ENCODE assay signal across 14 mouse cellular contexts in genomic region chr15:92839611-92840010, GRCm38 (mm10).
DNase-seq lines count a peak whose midpoint lies in the region; ATAC-seq and TF ChIP-seq lines count a peak whose summit lies in the region.
"Had no signal": no experiment of that assay in that cellular context is flagged by ENCODE, and none has a peak within 500 bp of the region (broad histone marks: within the 10 kb centered on the region; RNA-seq: fewer than 3 reads in every experiment).

No protein-coding gene starts in this region.

- no peak overlapping the region for H3K4me3 ChIP-seq in hindbrain, embryonic 15.5 days
- H3K4me3 ChIP-seq in hindbrain, embryonic 11.5 days (ENCODE audit: low read depth, low read length), result no peak overlapping the region
- H3K4me3 ChIP-seq in forebrain, postnatal 0 days (ENCODE audit: low read depth, low read length), result no peak overlapping the region
- H3K4me3 ChIP-seq: heart, embryonic 15.5 days; lung, embryonic 15.5 days; megakaryocyte, embryonic 14.5 days had no signal

- H3K27me3 ChIP-seq in hindbrain, embryonic 15.5 days, result no peaks in the 10 kb centered on the region
- no peaks in the 10 kb centered on the region for H3K27me3 ChIP-seq in hindbrain, embryonic 11.5 days (ENCODE audit: control insufficient read depth, insufficient read depth, low read length)
- H3K27me3 ChIP-seq in forebrain, postnatal 0 days (ENCODE audit: insufficient read depth, low read length), result no peaks in the 10 kb centered on the region
- H3K27me3 ChIP-seq: heart, embryonic 15.5 days; lung, embryonic 15.5 days; megakaryocyte, embryonic 14.5 days had no signal

- H3K9me3 ChIP-seq in hindbrain, embryonic 15.5 days, result no peaks in the 10 kb centered on the region
- no peaks in the 10 kb centered on the region for H3K9me3 ChIP-seq in hindbrain, embryonic 11.5 days (ENCODE audit: control insufficient read depth, low read length)
- H3K9me3 ChIP-seq in forebrain, postnatal 0 days (ENCODE audit: low read length), result no peaks in the 10 kb centered on the region
- H3K9me3 ChIP-seq: heart, embryonic 15.5 days; lung, embryonic 15.5 days had no signal

- ATAC-seq in hindbrain, embryonic 15.5 days (ENCODE audit: low FRiP score, low read depth), result peak; percentile 68; the same call in 1 of the 2 replicates
- ATAC-seq in hindbrain, embryonic 11.5 days (ENCODE audit: low FRiP score), result no peak
- peak; percentile 85 for ATAC-seq in forebrain, postnatal 0 days
- ATAC-seq: CD4-positive, CD25-positive, alpha-beta regulatory T cell, adult 4 months had no signal

- no peaks in the 10 kb centered on the region for H3K36me3 ChIP-seq in hindbrain, embryonic 15.5 days
- no peaks in the 10 kb centered on the region for H3K36me3 ChIP-seq in hindbrain, embryonic 11.5 days (ENCODE audit: control insufficient read depth, insufficient read depth, low read length)
- no peaks in the 10 kb centered on the region for H3K36me3 ChIP-seq in forebrain, postnatal 0 days (ENCODE audit: insufficient read depth)
- H3K36me3 ChIP-seq: heart, embryonic 15.5 days; lung, embryonic 15.5 days had no signal

- H3K4me1 ChIP-seq in hindbrain, embryonic 15.5 days (replicated peaks), result peaks cover 11% of the 10 kb centered on the region
- no peaks in the 10 kb centered on the region for H3K4me1 ChIP-seq in hindbrain, embryonic 11.5 days (replicated peaks; ENCODE audit: control insufficient read depth, insufficient read depth, low read length)
- 0 out of 2 replicates have a peak, but pooled peaks cover 6% of the 10 kb centered on the region for H3K4me1 ChIP-seq in forebrain, postnatal 0 days (ENCODE audit: insufficient read depth)
- H3K4me1 ChIP-seq: heart, embryonic 15.5 days; lung, embryonic 15.5 days; megakaryocyte, embryonic 14.5 days had no signal

- 42% methylated on average over 4 of the region's 4 CpGs for WGBS in hindbrain, embryonic 15.5 days
- 71% methylated on average over 4 of the region's 4 CpGs for WGBS in hindbrain, embryonic 11.5 days
- WGBS in forebrain, postnatal 0 days, result 21% methylated on average over 4 of the region's 4 CpGs

- no peak overlapping the region for H3K9ac ChIP-seq in hindbrain, embryonic 15.5 days
- no peak overlapping the region for H3K9ac ChIP-seq in hindbrain, embryonic 11.5 days (ENCODE audit: low read depth, low read length)
- H3K9ac ChIP-seq in forebrain, postnatal 0 days, result no peak overlapping the region
- H3K9ac ChIP-seq: heart, embryonic 15.5 days; lung, embryonic 15.5 days had no signal

- no peak for DNase-seq in hindbrain, embryonic 11.5 days (ENCODE audit: low spot score)
- peak; percentile 17 for DNase-seq in brain, adult 2 months (ENCODE audit: low read depth, low spot score)
- peak; percentile 3 for DNase-seq in cerebellum, adult 9-11 months
- DNase-seq in forebrain, postnatal 0 days, result peak; percentile 70
- no peak for DNase-seq in spleen, postnatal 4 days (ENCODE audit: low spot score in 2 of 2)
- no peak for DNase-seq in adrenal gland, adult 2 months
- DNase-seq: layer of hippocampus, adult 9-11 months; thymus, adult 18-20 months had no signal

- H3K4me2 ChIP-seq in hindbrain, embryonic 15.5 days, result no peak overlapping the region
- H3K4me2 ChIP-seq in hindbrain, embryonic 11.5 days (replicated peaks; ENCODE audit: low read depth, low read length), result no peak overlapping the region
- no peak overlapping the region for H3K4me2 ChIP-seq in forebrain, postnatal 0 days (ENCODE audit: low read depth)
- H3K4me2 ChIP-seq: heart, embryonic 15.5 days; liver, embryonic 11.5 days; lung, embryonic 15.5 days had no signal

- H3K27ac ChIP-seq in hindbrain, embryonic 15.5 days (replicated peaks), result no peak overlapping the region
- no peak overlapping the region for H3K27ac ChIP-seq in hindbrain, embryonic 11.5 days (ENCODE audit: low read depth, low read length)
- H3K27ac ChIP-seq in forebrain, postnatal 0 days (ENCODE audit: low read depth, low read length), result peak overlapping the region; percentile 16; the same call in 1 of the 2 replicates
- H3K27ac ChIP-seq: heart, embryonic 15.5 days; lung, embryonic 15.5 days had no signal

- TF ChIP-seq CTCF in forebrain, postnatal 0 days (IDR thresholded peaks at IDR 0.05; ENCODE audit: low read depth), result no peak

Comparison
In these comparisons a context has a peak if more than half of its experiments do, and no peak if none do; other contexts are left out.
1. DNase-seq: peak in brain, adult 2 months (single experiment), cerebellum, adult 9-11 months (single experiment) and forebrain, postnatal 0 days (single experiment); none in hindbrain, embryonic 11.5 days (single experiment), spleen, postnatal 4 days (0 of 2) and adrenal gland, adult 2 months (single experiment).